Mouse (Mus musculus) midbrain, embryonic 14.5 days (tissue): Measurements from ENCODE around the gene Sema5a. TPM values are rescaled to one million over a fixed set of nuclear protein-coding genes. Genes with fewer than 3 reads are reported as not detected.

Experiments used
- ATAC-seq: fragments of 200-750 bp; cut with Nextera tagmentation; 2 replicates; pipeline ENCODE4 v1.8.0; 2017; ENCODE audit warnings: moderate number of reproducible peaks, moderate library complexity; ENCODE audit not compliant: low FRiP score, low TSS enrichment
- DNase-seq: peaks from one replicate; pipeline ENCODE4 v3.0.0-alpha.2; 2015
- H3K27ac ChIP-seq: fragments of 300-500 bp; sonication (generic); replicated peaks from 2 replicates; pipeline ENCODE4 v1.5.1; 2014; ENCODE audit warnings: mild to moderate bottlenecking, low read depth, low read length, moderate library complexity
- H3K27me3 ChIP-seq: fragments of 300-500 bp; sonication (generic); 2 replicates; pipeline ENCODE4 v1.6.1; 2014; ENCODE audit warnings: low read length, control low read depth, mixed read lengths; ENCODE audit not compliant: control insufficient read depth, insufficient read depth
- H3K36me3 ChIP-seq: fragments of 300-500 bp; sonication (generic); 2 replicates; pipeline ENCODE4 v1.6.1; 2014; ENCODE audit warnings: low read length, control low read depth; ENCODE audit not compliant: control insufficient read depth, insufficient read depth
- H3K4me1 ChIP-seq: fragments of 300-500 bp; sonication (generic); 2 replicates; pipeline ENCODE4 v1.6.1; 2014; ENCODE audit warnings: mild to moderate bottlenecking, antibody characterized with exemption, low read length, control low read depth; ENCODE audit not compliant: control insufficient read depth, insufficient read depth
- H3K4me2 ChIP-seq: fragments of 300-500 bp; sonication (generic); 2 replicates; pipeline ENCODE4 v1.6.1; 2014; ENCODE audit warnings: mild to moderate bottlenecking, low read length, moderate library complexity
- H3K4me3 ChIP-seq: fragments of 300-500 bp; sonication (generic); replicated peaks from 2 replicates; pipeline ENCODE4 v1.5.1; 2014; ENCODE audit warnings: low read depth, low read length
- H3K9ac ChIP-seq: fragments of 300-500 bp; sonication (generic); replicated peaks from 2 replicates; pipeline ENCODE4 v1.6.1; 2014; ENCODE audit warnings: mild to moderate bottlenecking, low read length, moderate library complexity
- H3K9me3 ChIP-seq: fragments of 300-500 bp; sonication (generic); 2 replicates; pipeline ENCODE4 v1.6.1; 2016; ENCODE audit warnings: low read length, control low read depth, mixed read lengths; ENCODE audit not compliant: control insufficient read depth
- WGBS: fragments of 180-500 bp; shearing (Covaris S2); extraction: QIAGEN DNeasy Blood & Tissue Kit; methylation state at CpG from one replicate; pipeline ENCODE4 v1.1.7; 2014; 5-methylcytosine and 5-hydroxymethylcytosine counted together
- polyA plus RNA-seq: library from polyadenylated mRNA; unstranded; fragments of >200 nt; fragmentation: Nextera tagmentation; extraction: Ambion mirVana; gene quantifications from 2 replicates; pipeline ENCODE4 v1.2.1, GENCODE M21; 2014

Gene Sema5a
- polyA plus RNA-seq, 1 experiment from 2014 or later, result 6.1 TPM

- WGBS, result 90% methylated on average over 2 of the region's 2 CpGs
- H3K9me3 ChIP-seq, result no peaks in the 10 kb centered on the region
- H3K36me3 ChIP-seq, result no peaks in the 10 kb centered on the region
- no peak for ATAC-seq
- no peak for DNase-seq
- H3K4me1 ChIP-seq, result no peaks in the 10 kb centered on the region
- no peak overlapping the region for H3K9ac ChIP-seq
- H3K27ac ChIP-seq, result no peak overlapping the region
- no peak overlapping the region for H3K4me2 ChIP-seq
- H3K27me3 ChIP-seq, result no peaks in the 10 kb centered on the region
- no peak overlapping the region for H3K4me3 ChIP-seq
Observed at GRCm38 (mm10) chr15:32693006-32693405, 448.4 kb downstream of the Sema5a start.

- ATAC-seq, result no peak
- DNase-seq, result no peak
Observed at GRCm38 (mm10) chr15:32717298-32717985, 472.8 kb downstream of the Sema5a start.

GRCm38 (mm10) chr15:32718293-32718963, 473.8 kb downstream of the Sema5a start:
- no peak overlapping the region for H3K27ac ChIP-seq
- 48% methylated on average over 4 of the region's 4 CpGs for whole genome bisulfite sequencing
- H3K36me3 ChIP-seq, result no peaks in the 10 kb centered on the region
- H3K4me1 ChIP-seq, result no peaks in the 10 kb centered on the region
- DNase-seq (peak; percentile 88), ATAC-seq (peak; percentile 92)
- H3K4me2 ChIP-seq, result no peak overlapping the region
- no peak overlapping the region for H3K9ac ChIP-seq
- H3K27me3 ChIP-seq, result no peaks in the 10 kb centered on the region
- H3K9me3 ChIP-seq, result no peaks in the 10 kb centered on the region
- H3K4me3 ChIP-seq, result no peak overlapping the region

More at GRCm38 (mm10) chr15:32717298-32717985, 472.8 kb downstream of the Sema5a start:
- 93% methylated on average over 4 of the region's 4 CpGs for WGBS
- H3K27ac ChIP-seq, result no peak overlapping the region
- H3K9me3 ChIP-seq, result no peaks in the 10 kb centered on the region
- no peaks in the 10 kb centered on the region for H3K27me3 ChIP-seq
- H3K36me3 ChIP-seq, result no peaks in the 10 kb centered on the region
- no peak overlapping the region for H3K4me3 ChIP-seq
- H3K4me1 ChIP-seq, result no peaks in the 10 kb centered on the region
- no peak overlapping the region for H3K4me2 ChIP-seq
- H3K9ac ChIP-seq, result no peak overlapping the region

- Histone ChIP-seq H3K9me3 (no peaks in the 10 kb centered on the region), H3K27me3 (no peaks in the 10 kb centered on the region), H3K4me3 (no peak overlapping the region), H3K36me3 (no peaks in the 10 kb centered on the region), H3K4me1 (no peaks in the 10 kb centered on the region), H3K27ac (no peak overlapping the region), H3K9ac (no peak overlapping the region), H3K4me2 (no peak overlapping the region)
- no peak for DNase-seq
- 97% methylated on average over 1 of the region's 1 CpGs for WGBS
- no peak for ATAC-seq
Observed at GRCm38 (mm10) chr15:32718964-32719311, 474.3 kb downstream of the Sema5a start.

GRCm38 (mm10) chr15:32730839-32731238, 486.2 kb downstream of the Sema5a start:
- Histone ChIP-seq H3K36me3 (no peaks in the 10 kb centered on the region), H3K27ac (no peak overlapping the region), H3K4me2 (no peak overlapping the region), H3K27me3 (no peaks in the 10 kb centered on the region), H3K4me1 (no peaks in the 10 kb centered on the region), H3K9me3 (no peaks in the 10 kb centered on the region), H3K4me3 (no peak overlapping the region), H3K9ac (no peak overlapping the region)
- WGBS, result 42% methylated on average over 3 of the region's 3 CpGs
- ATAC-seq, result no peak; the same call in 1 of the 2 replicates
- DNase-seq, result peak; percentile 76

Other genes starting within 250 kb of the Sema5a start
- not detected in 2 replicates for gene Tas2r119, start 67.5 kb upstream of the Sema5a start, polyA plus RNA-seq